Mouse (Mus musculus) midbrain, postnatal 0 days (tissue): Measurements from ENCODE around the gene Prr14. TPM values are rescaled to one million over a fixed set of nuclear protein-coding genes. Genes with fewer than 3 reads are reported as not detected.
"Not testable (repeated sequence)": the region's sequence is repeated elsewhere in the genome, so short reads cannot be mapped to it uniquely, and the experiment has no call there.

Source experiments
- ATAC-seq: fragments of 200-750 bp; cut with Nextera tagmentation; 2 replicates; pipeline ENCODE4 v1.8.0; 2017; ENCODE audit warnings: moderate number of reproducible peaks, mild to moderate bottlenecking, moderate TSS enrichment, moderate library complexity; ENCODE audit not compliant: low FRiP score
- DNase-seq: peaks from one replicate; pipeline ENCODE4 v3.0.0-alpha.2; 2015; ENCODE audit warnings: low spot score
- H3K27ac ChIP-seq: fragments of 300-500 bp; sonication (generic); 2 replicates; pipeline ENCODE4 v1.5.1; 2014; ENCODE audit warnings: low read depth, mild to moderate bottlenecking, low read length, mixed read lengths
- H3K27me3 ChIP-seq: fragments of 300-500 bp; sonication (generic); 2 replicates; pipeline ENCODE4 v1.6.1; 2014; ENCODE audit warnings: low read length, control low read depth, mixed read lengths; ENCODE audit not compliant: insufficient read depth
- H3K36me3 ChIP-seq: fragments of 300-500 bp; sonication (generic); 2 replicates; pipeline ENCODE4 v1.6.1; 2014; ENCODE audit warnings: low read length, control low read depth, mixed read lengths; ENCODE audit not compliant: insufficient read depth
- H3K4me1 ChIP-seq: fragments of 300-500 bp; sonication (generic); 2 replicates; pipeline ENCODE4 v1.6.1; 2014; ENCODE audit warnings: mild to moderate bottlenecking, control low read depth, antibody characterized with exemption, low read length, mixed read lengths; ENCODE audit not compliant: insufficient read depth
- H3K4me2 ChIP-seq: fragments of 300-500 bp; sonication (generic); 2 replicates; pipeline ENCODE4 v1.6.1; 2014; ENCODE audit warnings: low read depth, mild to moderate bottlenecking, low read length, mixed read lengths; ENCODE audit not compliant: poor library complexity, severe bottlenecking
- H3K4me3 ChIP-seq: fragments of 300-500 bp; sonication (generic); 2 replicates; pipeline ENCODE4 v1.5.1; 2014; ENCODE audit warnings: low read depth, mild to moderate bottlenecking, low read length, moderate library complexity
- H3K9ac ChIP-seq: fragments of 300-500 bp; sonication (generic); replicated peaks from 2 replicates; pipeline ENCODE4 v1.6.1; 2014; ENCODE audit warnings: mild to moderate bottlenecking, low read length, moderate library complexity, mixed read lengths; ENCODE audit not compliant: poor library complexity, severe bottlenecking
- H3K9me3 ChIP-seq: fragments of 300-500 bp; sonication (generic); 2 replicates; pipeline ENCODE4 v1.6.1; 2016; ENCODE audit warnings: low read length, control low read depth
- CTCF ChIP-seq: IDR thresholded peaks from 2 replicates; pipeline ENCODE4 v1.5.1; 2016; ENCODE audit warnings: antibody characterized with exemption, mild to moderate bottlenecking
- whole genome bisulfite sequencing: fragments of 180-500 bp; shearing (Covaris S2); extraction: QIAGEN DNeasy Blood & Tissue Kit; methylation state at CpG from one replicate; pipeline ENCODE4 v1.1.7; 2014; 5-methylcytosine and 5-hydroxymethylcytosine counted together
- polyA plus RNA-seq: library from polyadenylated mRNA; unstranded; fragments of >200 nt; fragmentation: Nextera tagmentation; extraction: Ambion mirVana; gene quantifications from 2 replicates; pipeline ENCODE4 v1.2.1, GENCODE M21; 2015
- total RNA-seq: library from RNA; depleted of rRNA; stranded (reverse); fragments of >200 nt; gene quantifications from 2 replicates; pipeline ENCODE4 v1.2.3, GENCODE M21; 2014

Gene Prr14
- total and polyA plus RNA-seq, 2 experiments from 2014 or later, result 28.2 to 38.7 TPM

DNA sequence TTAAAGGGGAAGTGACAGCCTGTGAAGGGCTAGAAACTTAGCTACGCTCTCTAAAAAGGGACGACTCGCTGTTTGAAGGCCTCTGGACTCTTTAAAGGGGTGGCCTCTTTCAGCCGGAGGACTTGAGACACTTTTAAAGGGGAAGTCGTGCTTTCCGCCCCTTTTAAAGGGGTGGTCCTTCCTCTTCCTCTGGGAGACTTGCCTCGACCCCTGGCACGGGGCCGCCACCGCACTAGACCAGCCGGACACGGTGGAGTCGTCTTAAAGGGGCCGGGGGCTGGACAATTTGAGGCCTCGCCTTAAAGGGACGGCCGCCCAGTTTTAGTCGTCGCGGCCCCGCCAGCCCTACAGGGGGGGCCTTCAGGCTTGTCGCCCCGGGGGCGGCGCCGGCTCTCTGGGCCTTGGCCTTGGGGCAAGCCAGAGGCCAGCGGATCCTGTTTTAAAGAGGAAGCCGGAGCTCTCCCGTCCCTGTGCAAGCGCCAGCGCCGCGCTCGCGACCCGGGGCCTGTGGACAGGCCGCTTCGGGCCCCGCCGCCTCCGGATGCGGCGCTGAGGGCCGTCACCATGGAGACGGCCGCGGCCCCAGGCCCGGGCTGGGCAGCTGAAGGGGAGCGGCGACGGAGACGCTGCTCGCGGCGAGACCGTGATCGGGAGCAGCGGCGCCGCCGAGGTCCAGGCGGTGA, 19.4 kb downstream of the Prr14 start, which contains the start of gene Fbrs:
TSS of gene Fbrs (plus strand) at position 565 of the 683 bp plus-strand sequence.
- Histone ChIP-seq H3K9me3 (no peaks in the 10 kb centered on the region), H3K4me1 (peaks cover 9% of the 10 kb centered on the region; the same call in 1 of the 2 replicates), H3K27me3 (no peaks in the 10 kb centered on the region), H3K4me2 (peak within 1 kb of the TSS; percentile 98), H3K27ac (peak within 1 kb of the TSS; percentile 84), H3K9ac (peak within 1 kb of the TSS; percentile 98), H3K4me3 (peak within 1 kb of the TSS; percentile 86), H3K36me3 (peaks cover 42% of the 10 kb centered on the region)
- no peak for TF ChIP-seq CTCF
- ATAC-seq (peak; percentile 82), DNase-seq (peak; percentile 99)
- under 1% methylated on average over 46 of the region's 62 CpGs for WGBS

DNA sequence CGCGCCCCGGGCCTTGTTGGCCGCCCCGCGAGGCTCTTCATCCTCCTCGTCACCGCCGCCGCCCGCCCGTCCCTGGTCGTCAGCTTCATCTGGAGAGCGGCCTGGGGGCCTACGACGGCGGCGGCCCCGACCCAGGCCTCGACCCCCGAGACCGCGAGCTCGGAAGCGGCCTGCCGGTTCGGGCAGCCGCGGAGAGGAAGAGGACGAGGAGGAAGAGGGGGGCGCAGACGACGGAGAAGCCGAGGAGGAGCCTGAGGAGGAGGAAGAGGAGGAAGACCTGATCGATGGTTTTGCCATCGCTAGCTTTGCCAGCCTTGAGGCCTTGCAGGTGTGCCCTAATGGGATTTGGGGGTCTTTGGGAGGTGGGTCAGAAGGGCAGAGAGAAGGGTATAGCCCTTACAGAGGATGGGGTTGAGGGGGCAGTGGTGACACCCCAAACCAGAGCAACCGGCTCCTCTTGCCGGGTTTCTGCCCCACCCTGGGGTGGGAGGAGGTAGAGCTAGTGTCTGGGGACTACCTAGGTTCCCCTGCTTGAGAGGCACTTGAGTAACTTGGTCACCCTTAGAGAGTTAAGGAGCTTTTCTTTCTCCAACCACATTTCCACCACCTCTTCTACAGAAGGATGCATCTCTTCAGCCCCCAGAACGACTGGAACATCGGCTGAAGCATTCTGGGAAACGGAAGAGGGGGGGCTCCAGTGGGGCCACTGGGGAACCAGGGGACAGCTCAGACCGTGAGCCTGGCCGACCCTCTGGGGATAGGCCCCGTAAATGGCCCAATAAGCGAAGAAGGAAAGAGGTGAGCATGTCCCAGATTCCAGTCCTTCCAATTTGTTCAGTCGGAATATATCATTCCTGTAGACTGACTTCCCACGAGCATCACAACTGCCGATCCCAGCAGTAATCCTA, 20.2 kb downstream of the Prr14 start:
- no peaks in the 10 kb centered on the region for H3K27me3 ChIP-seq
- peak overlapping the region; percentile 98 for H3K9ac ChIP-seq
- no peaks in the 10 kb centered on the region for H3K9me3 ChIP-seq
- 3% methylated on average over 47 of the region's 48 CpGs for WGBS
- ATAC-seq, result no peak
- peak overlapping the region; percentile 86 for H3K4me3 ChIP-seq
- H3K4me2 ChIP-seq, result peak overlapping the region; percentile 98
- no peak for DNase-seq
- H3K36me3 ChIP-seq, result peaks cover 41% of the 10 kb centered on the region
- peaks cover 9% of the 10 kb centered on the region; the same call in 1 of the 2 replicates for H3K4me1 ChIP-seq
- H3K27ac ChIP-seq, result peak overlapping the region; percentile 84
- no peak for TF ChIP-seq CTCF

DNA sequence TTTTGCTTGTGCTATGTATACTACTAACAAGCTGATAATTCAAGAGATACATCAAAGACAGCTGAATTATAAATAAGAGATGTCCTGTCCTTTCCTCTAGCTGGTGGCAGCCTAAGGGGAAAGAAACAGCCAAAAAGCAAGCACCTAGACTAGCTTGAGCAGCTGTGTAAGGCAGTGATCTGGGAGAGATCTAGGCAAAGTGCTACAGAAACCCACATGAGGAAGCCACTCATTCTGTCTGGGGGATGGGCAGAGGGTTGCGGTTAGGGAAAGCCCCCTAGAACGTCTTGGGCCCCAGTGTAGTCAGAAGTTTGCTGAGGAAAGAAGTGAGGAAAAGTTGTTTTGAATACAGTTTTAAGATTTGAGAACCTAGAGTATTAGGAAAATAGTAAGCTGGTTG, 20.9 kb downstream of the Prr14 start:
- H3K9ac ChIP-seq, result peak overlapping the region; percentile 98
- H3K27ac ChIP-seq, result 0 out of 2 replicates have a peak overlapping the region, but pooled peaks have one; percentile 84
- H3K4me3 ChIP-seq, result peak overlapping the region; percentile 86
- 69% methylated on average over 2 of the region's 2 CpGs for WGBS
- no peaks in the 10 kb centered on the region for H3K9me3 ChIP-seq
- peak overlapping the region; percentile 98 for H3K4me2 ChIP-seq
- H3K4me1 ChIP-seq, result peaks cover 9% of the 10 kb centered on the region; the same call in 1 of the 2 replicates
- TF ChIP-seq CTCF, result no peak
- ATAC-seq, result no peak
- DNase-seq, result no peak
- H3K27me3 ChIP-seq, result no peaks in the 10 kb centered on the region
- H3K36me3 ChIP-seq, result peaks cover 41% of the 10 kb centered on the region

DNA sequence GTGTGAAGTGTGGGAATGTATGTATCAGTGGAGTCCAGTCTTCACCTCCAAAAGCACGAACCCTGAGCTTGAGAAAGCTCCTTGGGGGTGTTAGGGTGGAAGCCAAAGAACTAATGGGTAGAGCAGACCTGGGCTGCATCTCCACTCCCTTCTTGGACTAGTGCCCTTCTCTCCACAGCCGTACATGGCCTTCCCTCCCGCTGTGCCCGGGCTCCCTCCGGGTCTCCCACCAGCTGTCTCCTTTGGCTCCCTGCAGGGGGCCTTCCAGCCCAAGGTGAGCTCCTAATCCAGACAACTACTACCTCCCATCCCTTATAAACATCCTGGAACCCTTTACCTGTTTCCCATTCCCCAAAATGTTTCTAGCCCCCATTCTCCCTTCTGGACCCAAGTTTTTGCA, 26.0 kb downstream of the Prr14 start:
- peaks cover 2% of the 10 kb centered on the region; the same call in 1 of the 2 replicates for H3K4me1 ChIP-seq
- DNase-seq (no peak), ATAC-seq (no peak)
- H3K27ac ChIP-seq, result no peak overlapping the region
- H3K36me3 ChIP-seq, result peaks cover 58% of the 10 kb centered on the region
- no peak for TF ChIP-seq CTCF
- H3K9ac ChIP-seq, result no peak overlapping the region
- H3K4me2 ChIP-seq, result no peak overlapping the region
- no peaks in the 10 kb centered on the region for H3K27me3 ChIP-seq
- no peak overlapping the region for H3K4me3 ChIP-seq
- no peaks in the 10 kb centered on the region for H3K9me3 ChIP-seq
- 66% methylated on average over 5 of the region's 5 CpGs for WGBS

DNA sequence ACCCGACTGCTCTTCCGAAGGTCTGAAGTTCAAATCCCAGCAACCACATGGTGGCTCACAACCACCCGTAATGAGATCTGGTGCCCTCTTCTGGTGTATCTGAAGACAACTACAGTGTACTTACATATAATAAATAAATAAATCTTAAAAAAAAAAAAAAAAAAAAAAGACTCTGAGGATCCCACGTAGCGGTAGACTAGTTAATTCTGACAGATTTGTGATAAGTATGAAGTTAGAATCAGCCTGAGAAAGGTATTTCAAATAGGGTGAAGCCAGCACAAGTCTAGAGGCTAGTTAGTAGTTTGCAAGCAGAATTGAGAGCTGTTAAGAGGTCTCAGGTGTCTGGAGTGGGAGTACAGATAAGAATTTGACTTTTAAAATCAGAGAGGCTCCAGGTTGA, 29.0 kb downstream of the Prr14 start:
- ATAC-seq, H3K9ac ChIP-seq, H3K9me3 ChIP-seq, DNase-seq, H3K27ac ChIP-seq, H3K4me1 ChIP-seq, H3K4me2 ChIP-seq, H3K27me3 ChIP-seq, H3K4me3 ChIP-seq: not testable (repeated sequence)
- 79% methylated on average over 4 of the region's 5 CpGs for WGBS
- H3K36me3 ChIP-seq, result peaks cover 59% of the 10 kb centered on the region
